Mouse (Mus musculus): ENCODE data around the gene Tenm4. TPM values are rescaled to one million over a fixed set of nuclear protein-coding genes. Genes with fewer than 3 reads are reported as not detected.

Gene Tenm4
- polyA plus RNA-seq, 1 experiment from 2014 or later: 45.6 TPM

GRCm38 (mm10) chr7:96552292-96552860 lies 381.3 kb downstream of the Tenm4 start:
- Histone ChIP-seq H3K27ac (peak overlapping the region; percentile 16; the same call in 1 of the 2 replicates), H3K36me3 (peaks cover 14% of the 10 kb centered on the region), H3K9ac (no peak overlapping the region), H3K4me2 (no peak overlapping the region), H3K9me3 (no peaks in the 10 kb centered on the region), H3K4me1 (peaks cover 55% of the 10 kb centered on the region), H3K4me3 (no peak overlapping the region), H3K27me3 (no peaks in the 10 kb centered on the region)
- no peak for ATAC-seq (ENCODE audit: insufficient number of reproducible peaks, insufficient read depth, low FRiP score, low TSS enrichment, low read depth)
- 35% methylated on average over 7 of the region's 7 CpGs for WGBS

- Histone ChIP-seq H3K9ac (0 out of 2 replicates have a peak overlapping the region, but pooled peaks have one; percentile 11), H3K36me3 (peaks cover 19% of the 10 kb centered on the region), H3K9me3 (no peaks in the 10 kb centered on the region), H3K4me1 (peaks cover 55% of the 10 kb centered on the region), H3K4me3 (no peak overlapping the region), H3K27ac (no peak overlapping the region; the same call in 1 of the 2 replicates), H3K4me2 (no peak overlapping the region), H3K27me3 (no peaks in the 10 kb centered on the region)
- ATAC-seq (ENCODE audit: insufficient number of reproducible peaks, insufficient read depth, low FRiP score, low TSS enrichment, low read depth): no peak
- WGBS: 43% methylated on average over 6 of the region's 6 CpGs
These were observed 383.2 kb downstream of the Tenm4 start for GRCm38 (mm10) chr7:96554277-96554690.

GRCm38 (mm10) chr7:96555294-96555693 lies 384.2 kb downstream of the Tenm4 start:
- H3K27ac ChIP-seq: no peak overlapping the region
- H3K4me3 ChIP-seq: no peak overlapping the region
- H3K4me1 ChIP-seq: peaks cover 55% of the 10 kb centered on the region
- H3K4me2 ChIP-seq: no peak overlapping the region
- H3K27me3 ChIP-seq: no peaks in the 10 kb centered on the region
- peaks cover 15% of the 10 kb centered on the region for H3K36me3 ChIP-seq
- H3K9ac ChIP-seq: no peak overlapping the region
- 29% methylated on average over 5 of the region's 5 CpGs for WGBS
- H3K9me3 ChIP-seq: no peaks in the 10 kb centered on the region
- no peak for ATAC-seq (ENCODE audit: insufficient number of reproducible peaks, insufficient read depth, low FRiP score, low TSS enrichment, low read depth)

- H3K9ac ChIP-seq: no peak overlapping the region
- H3K4me3 ChIP-seq: no peak overlapping the region
- no peaks in the 10 kb centered on the region for H3K9me3 ChIP-seq
- peaks cover 53% of the 10 kb centered on the region for H3K4me1 ChIP-seq
- no peaks in the 10 kb centered on the region for H3K27me3 ChIP-seq
- H3K27ac ChIP-seq: no peak overlapping the region
- ATAC-seq (ENCODE audit: insufficient number of reproducible peaks, insufficient read depth, low FRiP score, low TSS enrichment, low read depth): no peak
- H3K36me3 ChIP-seq: peaks cover 14% of the 10 kb centered on the region
- H3K4me2 ChIP-seq: no peak overlapping the region
- WGBS: 83% methylated on average over 5 of the region's 5 CpGs
These were observed 385.7 kb downstream of the Tenm4 start for GRCm38 (mm10) chr7:96556756-96557155.

- H3K4me3 ChIP-seq: no peak overlapping the region
- WGBS: 13% methylated on average over 3 of the region's 3 CpGs
- H3K27me3 ChIP-seq: no peaks in the 10 kb centered on the region
- no peak overlapping the region for H3K9ac ChIP-seq
- no peaks in the 10 kb centered on the region for H3K9me3 ChIP-seq
- H3K36me3 ChIP-seq: no peaks in the 10 kb centered on the region
- H3K27ac ChIP-seq: no peak overlapping the region
- peaks cover 43% of the 10 kb centered on the region for H3K4me1 ChIP-seq
- no peak overlapping the region for H3K4me2 ChIP-seq
- no peak for ATAC-seq (ENCODE audit: insufficient number of reproducible peaks, insufficient read depth, low FRiP score, low TSS enrichment, low read depth)
These were observed 391.8 kb downstream of the Tenm4 start for GRCm38 (mm10) chr7:96562890-96563289.

GRCm38 (mm10) chr7:96563329-96564065 lies 392.5 kb downstream of the Tenm4 start:
- Histone ChIP-seq H3K9ac (no peak overlapping the region), H3K27me3 (no peaks in the 10 kb centered on the region; the same call in 1 of the 2 replicates), H3K36me3 (no peaks in the 10 kb centered on the region), H3K27ac (no peak overlapping the region), H3K4me1 (peaks cover 44% of the 10 kb centered on the region), H3K9me3 (no peaks in the 10 kb centered on the region), H3K4me2 (no peak overlapping the region), H3K4me3 (no peak overlapping the region)
- 42% methylated on average over 3 of the region's 3 CpGs for WGBS
- ATAC-seq (ENCODE audit: insufficient number of reproducible peaks, insufficient read depth, low FRiP score, low TSS enrichment, low read depth): no peak

- H3K27ac ChIP-seq: no peak overlapping the region
- no peak overlapping the region for H3K4me2 ChIP-seq
- no peak overlapping the region for H3K4me3 ChIP-seq
- no peaks in the 10 kb centered on the region for H3K9me3 ChIP-seq
- 49% methylated on average over 4 of the region's 4 CpGs for WGBS
- no peak for ATAC-seq (ENCODE audit: insufficient number of reproducible peaks, insufficient read depth, low FRiP score, low TSS enrichment, low read depth)
- no peak overlapping the region for H3K9ac ChIP-seq
- peaks cover 44% of the 10 kb centered on the region for H3K4me1 ChIP-seq
- H3K36me3 ChIP-seq: no peaks in the 10 kb centered on the region
- H3K27me3 ChIP-seq: no peaks in the 10 kb centered on the region; the same call in 1 of the 2 replicates
These were observed 394.8 kb downstream of the Tenm4 start for GRCm38 (mm10) chr7:96565806-96566205.

GRCm38 (mm10) chr7:96566260-96566659 lies 395.2 kb downstream of the Tenm4 start:
- no peak overlapping the region for H3K4me2 ChIP-seq
- no peak for ATAC-seq (ENCODE audit: insufficient number of reproducible peaks, insufficient read depth, low FRiP score, low TSS enrichment, low read depth)
- H3K4me1 ChIP-seq: peaks cover 42% of the 10 kb centered on the region
- no peak overlapping the region for H3K9ac ChIP-seq
- H3K9me3 ChIP-seq: no peaks in the 10 kb centered on the region
- H3K27me3 ChIP-seq: no peaks in the 10 kb centered on the region; the same call in 1 of the 2 replicates
- no peak overlapping the region for H3K4me3 ChIP-seq
- no peak overlapping the region for H3K27ac ChIP-seq
- H3K36me3 ChIP-seq: no peaks in the 10 kb centered on the region
- 90% methylated on average over 4 of the region's 4 CpGs for WGBS

GRCm38 (mm10) chr7:96568034-96568433 lies 397.0 kb downstream of the Tenm4 start:
- Histone ChIP-seq H3K27ac (no peak overlapping the region), H3K9me3 (no peaks in the 10 kb centered on the region), H3K27me3 (no peaks in the 10 kb centered on the region; the same call in 1 of the 2 replicates), H3K4me2 (no peak overlapping the region), H3K4me3 (no peak overlapping the region), H3K4me1 (peaks cover 25% of the 10 kb centered on the region), H3K9ac (no peak overlapping the region), H3K36me3 (no peaks in the 10 kb centered on the region)
- WGBS: 83% methylated on average over 3 of the region's 3 CpGs
- no peak for ATAC-seq (ENCODE audit: insufficient number of reproducible peaks, insufficient read depth, low FRiP score, low TSS enrichment, low read depth)

- H3K9ac ChIP-seq: no peak overlapping the region
- ATAC-seq (ENCODE audit: insufficient number of reproducible peaks, insufficient read depth, low FRiP score, low TSS enrichment, low read depth): no peak
- peaks cover 30% of the 10 kb centered on the region for H3K4me1 ChIP-seq
- H3K4me2 ChIP-seq: no peak overlapping the region
- no peak overlapping the region for H3K27ac ChIP-seq
- H3K4me3 ChIP-seq: no peak overlapping the region
- H3K36me3 ChIP-seq: no peaks in the 10 kb centered on the region
- H3K27me3 ChIP-seq: no peaks in the 10 kb centered on the region; the same call in 1 of the 2 replicates
- H3K9me3 ChIP-seq: no peaks in the 10 kb centered on the region
These were observed 399.9 kb downstream of the Tenm4 start for GRCm38 (mm10) chr7:96570965-96571364.

GRCm38 (mm10) chr7:96572995-96573394 lies 401.9 kb downstream of the Tenm4 start:
- 89% methylated on average over 7 of the region's 7 CpGs for WGBS
- no peak overlapping the region for H3K9ac ChIP-seq
- no peaks in the 10 kb centered on the region; the same call in 1 of the 2 replicates for H3K27me3 ChIP-seq
- H3K4me2 ChIP-seq: no peak overlapping the region
- ATAC-seq (ENCODE audit: insufficient number of reproducible peaks, insufficient read depth, low FRiP score, low TSS enrichment, low read depth): no peak
- no peak overlapping the region for H3K27ac ChIP-seq
- no peaks in the 10 kb centered on the region for H3K9me3 ChIP-seq
- no peak overlapping the region for H3K4me3 ChIP-seq
- no peaks in the 10 kb centered on the region for H3K36me3 ChIP-seq
- peaks cover 31% of the 10 kb centered on the region for H3K4me1 ChIP-seq

GRCm38 (mm10) chr7:96575202-96575650 lies 404.2 kb downstream of the Tenm4 start:
- no peaks in the 10 kb centered on the region for H3K36me3 ChIP-seq
- H3K27me3 ChIP-seq: no peaks in the 10 kb centered on the region
- peaks cover 31% of the 10 kb centered on the region for H3K4me1 ChIP-seq
- no peaks in the 10 kb centered on the region for H3K9me3 ChIP-seq
- WGBS: 50% methylated on average over 7 of the region's 7 CpGs
- peak; percentile 74 for ATAC-seq (ENCODE audit: insufficient number of reproducible peaks, insufficient read depth, low FRiP score, low TSS enrichment, low read depth)
- no peak overlapping the region for H3K4me3 ChIP-seq
- no peak overlapping the region for H3K9ac ChIP-seq
- H3K4me2 ChIP-seq: no peak overlapping the region
- H3K27ac ChIP-seq: peak overlapping the region; percentile 69

Measured in embryonic facial prominence, embryonic 13.5 days (tissue).